Mouse (Mus musculus) liver, postnatal 0 days (tissue): Measurements from ENCODE around the gene Ppfia3. TPM values are rescaled to one million over a fixed set of nuclear protein-coding genes. Genes with fewer than 3 reads are reported as not detected.

Experiments
- ATAC-seq: fragments of 200-750 bp; cut with Nextera tagmentation; 2 replicates; pipeline ENCODE4 v1.8.0; 2017; ENCODE audit warnings: mild to moderate bottlenecking, moderate library complexity
- DNase-seq: peaks from one replicate; pipeline ENCODE4 v3.0.0-alpha.2; 2016
- H3K27ac ChIP-seq: fragments of 300-500 bp; sonication (generic); 2 replicates; pipeline ENCODE4 v1.5.1; 2014; ENCODE audit warnings: antibody characterized with exemption, moderate library complexity, mild to moderate bottlenecking, low read depth
- H3K27me3 ChIP-seq: fragments of 300-500 bp; sonication (generic); 2 replicates; pipeline ENCODE4 v1.6.1; 2014; ENCODE audit warnings: low read length, control low read depth, mixed read lengths; ENCODE audit not compliant: insufficient read depth
- H3K36me3 ChIP-seq: fragments of 300-500 bp; sonication (generic); replicated peaks from 2 replicates; pipeline ENCODE4 v1.6.1; 2014; ENCODE audit warnings: mild to moderate bottlenecking, control low read depth, low read length, moderate library complexity, mixed read lengths; ENCODE audit not compliant: insufficient read depth
- H3K4me1 ChIP-seq: fragments of 300-500 bp; sonication (generic); 2 replicates; pipeline ENCODE4 v1.6.1; 2014; ENCODE audit warnings: antibody characterized with exemption, mild to moderate bottlenecking, control low read depth; ENCODE audit not compliant: insufficient read depth
- H3K4me2 ChIP-seq: fragments of 300-500 bp; sonication (generic); 2 replicates; pipeline ENCODE4 v1.6.1; 2014; ENCODE audit warnings: low read depth, mild to moderate bottlenecking, low read length, moderate library complexity, mixed read lengths
- H3K4me3 ChIP-seq: fragments of 300-500 bp; sonication (generic); 2 replicates; pipeline ENCODE4 v1.5.1; 2014; ENCODE audit warnings: low read depth, low read length
- H3K9ac ChIP-seq: fragments of 300-500 bp; sonication (generic); replicated peaks from 2 replicates; pipeline ENCODE4 v1.6.1; 2014; ENCODE audit warnings: mild to moderate bottlenecking, moderate library complexity
- H3K9me3 ChIP-seq: fragments of 300-500 bp; sonication (generic); 2 replicates; pipeline ENCODE4 v1.6.1; 2016; ENCODE audit warnings: mild to moderate bottlenecking, control low read depth, low read length, mixed read lengths
- CTCF ChIP-seq: sonication (generic); IDR thresholded peaks from 2 replicates; pipeline ENCODE4 v1.5.1; 2016; ENCODE audit warnings: antibody characterized with exemption, low read depth
- EP300 ChIP-seq: IDR thresholded peaks from 2 replicates; pipeline ENCODE4 v1.6.1; 2016; ENCODE audit warnings: antibody characterized with exemption, low read depth, mild to moderate bottlenecking
- WGBS: fragments of 180-500 bp; shearing (Covaris S2); extraction: QIAGEN DNeasy Blood & Tissue Kit; methylation state at CpG from one replicate; pipeline ENCODE4 v1.1.7; 2014; ENCODE audit not compliant: insufficient replicate concordance; 5-methylcytosine and 5-hydroxymethylcytosine counted together
- polyA plus RNA-seq: library from polyadenylated mRNA; unstranded; fragments of >200 nt; fragmentation: Nextera tagmentation; extraction: Ambion mirVana; gene quantifications from 2 replicates; pipeline ENCODE4 v1.2.1, GENCODE M21; 2015

Ppfia3 gene
- polyA plus RNA-seq, 1 experiment from 2014 or later: not detected

DNA sequence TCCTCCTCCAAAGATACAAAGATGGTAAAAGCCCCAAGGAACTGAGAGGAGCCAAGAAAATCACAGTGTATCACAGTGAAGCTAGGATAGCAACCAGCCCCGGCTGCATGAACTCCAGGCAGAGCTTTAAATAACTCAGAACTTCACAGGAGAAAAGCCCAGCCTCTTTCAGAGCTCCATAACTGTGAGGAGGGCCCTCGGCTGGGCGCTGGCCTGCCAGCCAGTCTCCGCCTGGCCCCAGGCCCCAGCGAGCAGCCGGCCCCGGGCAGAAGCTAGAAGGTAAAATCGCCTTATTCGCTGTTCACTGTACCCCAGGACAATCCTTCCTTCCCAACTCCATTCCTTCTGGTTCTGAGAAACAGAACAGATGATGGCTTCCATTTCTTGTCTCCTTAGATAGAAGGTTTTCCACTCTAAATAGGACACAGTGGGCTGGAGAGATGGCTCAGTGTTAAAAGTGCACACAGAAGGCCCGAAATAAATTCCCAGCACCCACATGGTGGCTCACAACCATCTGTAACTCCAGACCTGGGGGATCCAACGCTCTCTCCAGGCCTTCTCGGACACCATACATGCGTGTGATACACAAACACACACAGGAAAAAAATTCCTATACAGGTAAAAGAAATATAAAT, 37.9 kb downstream of the Ppfia3 start:
- Histone ChIP-seq H3K9me3 (no peaks in the 10 kb centered on the region), H3K27ac (no peak overlapping the region), H3K4me3 (no peak overlapping the region), H3K9ac (no peak overlapping the region), H3K4me1 (peaks cover 14% of the 10 kb centered on the region), H3K27me3 (no peaks in the 10 kb centered on the region), H3K36me3 (no peaks in the 10 kb centered on the region), H3K4me2 (no peak overlapping the region)
- TF ChIP-seq CTCF: no peak
- TF ChIP-seq EP300: no peak
- ATAC-seq (no peak), DNase-seq (no peak)
- WGBS: 80% methylated on average over 13 of the region's 13 CpGs

DNA sequence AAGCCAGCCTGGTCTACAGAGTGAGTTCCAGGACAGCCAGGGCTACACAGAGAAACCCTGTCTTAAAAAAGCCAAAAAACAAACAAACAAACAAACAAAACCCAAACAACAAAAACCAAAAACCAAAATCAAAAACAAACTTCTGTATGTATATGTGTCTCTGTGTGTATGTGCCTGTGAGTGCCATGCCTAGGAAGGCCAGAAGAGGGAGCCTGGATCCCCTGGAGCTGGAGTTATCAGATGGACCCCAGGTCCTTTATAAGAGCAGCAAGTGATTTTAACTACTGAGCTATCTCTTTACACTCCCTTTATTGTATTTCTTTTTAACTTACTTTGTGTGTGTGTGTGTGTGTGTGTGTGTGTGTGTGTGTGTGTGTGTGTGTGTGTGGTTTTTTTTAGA, 41.0 kb downstream of the Ppfia3 start:
- ATAC-seq (no peak), DNase-seq (no peak)
- Histone ChIP-seq H3K27me3 (no peaks in the 10 kb centered on the region), H3K36me3 (no peaks in the 10 kb centered on the region), H3K4me3 (no peak overlapping the region), H3K4me1 (no peaks in the 10 kb centered on the region), H3K9ac (no peak overlapping the region), H3K9me3 (no peaks in the 10 kb centered on the region), H3K27ac (no peak overlapping the region), H3K4me2 (no peak overlapping the region)
- no peak for TF ChIP-seq CTCF
- TF ChIP-seq EP300: no peak

DNA sequence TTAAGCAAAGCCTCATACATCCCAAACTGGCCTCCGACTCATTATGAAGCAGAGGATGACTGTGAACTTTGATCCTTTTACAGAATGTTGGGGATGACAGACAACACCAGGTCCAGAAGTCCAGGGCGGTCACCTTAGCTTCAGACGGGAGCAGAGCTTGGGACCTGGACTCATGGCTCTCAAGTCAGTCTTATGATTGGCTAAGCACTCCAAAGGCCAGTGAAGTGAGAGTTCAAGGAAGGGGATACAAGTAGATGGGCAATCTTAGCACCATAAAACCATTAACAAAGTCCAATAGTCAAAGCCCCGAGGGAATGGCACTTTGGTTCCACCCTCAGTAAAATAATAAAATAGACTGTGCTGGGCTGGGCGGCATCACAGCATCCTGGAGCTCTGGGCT, 43.8 kb downstream of the Ppfia3 start:
- ATAC-seq (no peak), DNase-seq (no peak)
- Histone ChIP-seq H3K27me3 (no peaks in the 10 kb centered on the region), H3K4me2 (no peak overlapping the region), H3K4me3 (no peak overlapping the region), H3K4me1 (no peaks in the 10 kb centered on the region), H3K9me3 (no peaks in the 10 kb centered on the region), H3K9ac (no peak overlapping the region), H3K36me3 (no peaks in the 10 kb centered on the region), H3K27ac (no peak overlapping the region)
- 78% methylated on average over 5 of the region's 5 CpGs for WGBS
- TF ChIP-seq EP300 (no peak), CTCF (no peak)

DNA sequence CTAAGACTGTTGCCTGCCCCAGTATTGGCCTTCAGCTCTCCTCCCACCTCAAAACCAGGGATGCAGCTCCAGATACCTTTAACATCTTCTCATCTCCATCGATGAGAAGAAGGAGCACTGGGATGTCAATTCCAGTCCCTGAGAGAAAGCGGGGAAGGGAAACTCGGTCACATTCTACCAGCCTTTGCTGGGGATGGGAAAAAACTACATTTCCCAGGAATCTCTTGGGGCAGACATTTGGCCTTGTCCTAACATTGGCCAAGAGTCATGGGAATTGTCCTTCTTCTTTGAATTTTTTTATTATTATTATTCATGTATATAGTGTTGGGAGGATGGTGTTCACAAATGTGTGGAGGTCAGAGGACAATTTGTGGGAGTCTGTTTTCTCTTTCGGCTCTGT, 44.6 kb downstream of the Ppfia3 start:
- TF ChIP-seq EP300 (no peak), CTCF (no peak)
- ATAC-seq (no peak), DNase-seq (no peak)
- Histone ChIP-seq H3K4me3 (no peak overlapping the region), H3K9me3 (no peaks in the 10 kb centered on the region), H3K9ac (no peak overlapping the region), H3K27me3 (no peaks in the 10 kb centered on the region), H3K4me1 (no peaks in the 10 kb centered on the region), H3K36me3 (no peaks in the 10 kb centered on the region), H3K4me2 (no peak overlapping the region), H3K27ac (no peak overlapping the region)
- WGBS: 81% methylated on average over 4 of the region's 4 CpGs

DNA sequence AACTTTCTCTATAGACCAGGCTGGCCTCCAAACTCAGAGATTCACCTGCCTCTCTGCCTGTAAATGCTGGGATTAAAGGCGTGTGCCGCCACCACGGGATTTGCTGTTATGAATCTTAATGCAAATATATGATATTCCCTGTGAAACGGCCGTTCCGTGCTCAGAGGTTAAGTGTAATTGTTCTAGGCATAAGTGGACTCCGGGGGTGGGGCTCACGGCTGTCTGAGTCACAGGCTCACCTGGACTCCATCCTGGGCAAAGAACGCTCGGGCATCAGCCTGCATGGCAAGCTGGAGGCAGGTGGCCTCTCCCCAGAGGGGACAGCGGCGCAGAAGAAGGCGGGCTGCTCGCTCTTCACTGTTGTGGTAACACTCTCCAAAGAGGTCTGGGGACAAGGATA, 50.3 kb downstream of the Ppfia3 start:
- WGBS: 87% methylated on average over 14 of the region's 14 CpGs
- Histone ChIP-seq H3K4me3 (no peak overlapping the region), H3K27ac (no peak overlapping the region), H3K4me2 (no peak overlapping the region), H3K36me3 (no peaks in the 10 kb centered on the region), H3K27me3 (no peaks in the 10 kb centered on the region), H3K9me3 (no peaks in the 10 kb centered on the region), H3K9ac (no peak overlapping the region), H3K4me1 (no peaks in the 10 kb centered on the region)
- TF ChIP-seq EP300: no peak
- no peak for TF ChIP-seq CTCF
- ATAC-seq: no peak
- DNase-seq: no peak

DNA sequence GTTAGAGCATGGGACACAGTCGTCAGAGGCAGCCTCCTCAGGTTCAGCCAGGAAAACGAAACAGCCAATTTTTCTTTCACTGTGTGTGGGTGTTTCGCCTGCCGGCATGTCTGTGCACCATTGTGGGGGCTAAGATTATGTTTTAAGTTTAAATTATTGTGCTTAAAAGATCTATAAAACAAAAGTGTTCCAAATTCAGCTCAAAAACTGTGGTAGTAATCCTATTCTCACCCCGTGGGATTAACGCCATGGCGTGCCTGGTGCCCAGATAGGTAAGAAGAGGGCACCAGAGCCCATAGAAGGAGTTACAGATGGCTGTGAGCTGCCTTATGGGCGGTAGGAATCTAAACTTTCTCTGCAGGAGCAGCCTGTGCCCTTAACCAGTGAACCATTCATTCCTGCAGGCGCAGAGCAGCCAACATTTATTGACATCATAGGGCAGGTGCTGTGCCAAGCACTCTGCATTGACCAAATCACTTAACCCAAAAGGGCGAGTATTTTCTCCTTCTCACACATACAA, 51.6 kb downstream of the Ppfia3 start:
- no peak overlapping the region for H3K4me3 ChIP-seq
- ATAC-seq (no peak), DNase-seq (no peak)
- 80% methylated on average over 10 of the region's 10 CpGs for WGBS
- no peak overlapping the region for H3K4me2 ChIP-seq
- no peaks in the 10 kb centered on the region for H3K4me1 ChIP-seq
- no peaks in the 10 kb centered on the region for H3K36me3 ChIP-seq
- no peak overlapping the region for H3K9ac ChIP-seq
- no peaks in the 10 kb centered on the region for H3K27me3 ChIP-seq
- no peak for TF ChIP-seq EP300
- no peak for TF ChIP-seq CTCF
- H3K27ac ChIP-seq: no peak overlapping the region
- no peaks in the 10 kb centered on the region for H3K9me3 ChIP-seq

DNA sequence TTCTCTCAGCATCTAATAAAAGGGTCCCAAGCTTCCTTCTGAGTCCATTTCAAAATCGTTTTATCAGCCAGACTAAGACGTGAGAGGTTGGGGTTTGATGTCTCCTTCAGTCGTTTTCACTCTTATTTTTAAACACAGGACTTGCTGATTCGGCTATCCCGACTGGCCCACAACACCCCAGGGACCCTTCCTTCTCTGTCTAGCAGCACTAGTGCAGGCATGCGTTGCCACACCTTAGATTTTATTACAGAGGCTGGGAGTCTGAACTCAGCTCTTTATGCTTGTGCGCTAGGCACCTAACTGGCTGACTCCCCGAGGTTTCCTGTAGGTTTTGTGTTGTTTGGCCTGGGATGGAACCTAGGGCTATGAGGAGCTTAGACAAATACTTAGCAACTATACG, 53.3 kb downstream of the Ppfia3 start:
- TF ChIP-seq EP300: no peak
- no peak for TF ChIP-seq CTCF
- 54% methylated on average over 9 of the region's 9 CpGs for WGBS
- no peak for ATAC-seq

More for the DNA sequence above, 53.3 kb downstream of the Ppfia3 start:
- Histone ChIP-seq H3K4me3 (no peak overlapping the region), H3K4me1 (no peaks in the 10 kb centered on the region), H3K9ac (no peak overlapping the region), H3K27ac (no peak overlapping the region), H3K27me3 (no peaks in the 10 kb centered on the region), H3K36me3 (no peaks in the 10 kb centered on the region), H3K9me3 (no peaks in the 10 kb centered on the region), H3K4me2 (no peak overlapping the region)
- DNase-seq: no peak
